Mouse (Mus musculus) ES-E14 (cell line): Measurements from ENCODE around the gene Tmx4. TPM values are rescaled to one million over a fixed set of nuclear protein-coding genes. Genes with fewer than 3 reads are reported as not detected.

Experiments
- DNase-seq: peaks from one replicate; pipeline ENCODE4 v3.0.0-alpha.2; 2013; ENCODE audit warnings: low read depth, low spot score
- H3K27ac ChIP-seq: 2 replicates; pipeline ENCODE4 v1.5.1; 2012; ENCODE audit warnings: low read depth, mild to moderate bottlenecking, low read length, moderate library complexity, mixed read lengths; ENCODE audit not compliant: poor library complexity, insufficient read depth, severe bottlenecking
- H3K36me3 ChIP-seq: 2 replicates; pipeline ENCODE4 v1.6.1; 2012; ENCODE audit warnings: mild to moderate bottlenecking, low read length, moderate library complexity, mixed read lengths; ENCODE audit not compliant: control insufficient read depth, poor library complexity, insufficient read depth, severe bottlenecking
- H3K4me1 ChIP-seq, 2 experiments: fragments of 150-350 bp in 1 of 2; sonication (generic) in 1 of 2; 2 replicates each; pipeline ENCODE4 v1.6.1; 2012; ENCODE audit warnings: low read length in 2 of 2, mild to moderate bottlenecking in 1 of 2, mixed read lengths in 1 of 2; ENCODE audit not compliant: control insufficient read depth in 2 of 2, insufficient read depth in 2 of 2, poor library complexity in 1 of 2
- H3K4me3 ChIP-seq, 2 experiments: fragments of 150-350 bp in 1 of 2; sonication (generic) in 1 of 2; 2 replicates each; pipeline ENCODE4 v1.5.1; 2012; ENCODE audit warnings: low read length in 2 of 2, low read depth in 1 of 2, mild to moderate bottlenecking in 1 of 2, mixed read lengths in 1 of 2; ENCODE audit not compliant: insufficient read depth in 1 of 2, poor library complexity in 1 of 2, severe bottlenecking in 1 of 2
- H3K9ac ChIP-seq: 2 replicates; pipeline ENCODE4 v1.6.1; 2012; ENCODE audit warnings: low read depth, mild to moderate bottlenecking, low read length, mixed read lengths; ENCODE audit not compliant: poor library complexity, insufficient read depth, severe bottlenecking
- H3K9me3 ChIP-seq: fragments of 150-350 bp; sonication (generic); 2 replicates; pipeline ENCODE4 v1.6.1; 2012; ENCODE audit warnings: low read depth, mild to moderate bottlenecking, low read length; ENCODE audit not compliant: control insufficient read depth, insufficient read depth
- CHD2 ChIP-seq: IDR thresholded peaks from 2 replicates; pipeline ENCODE4 v1.6.1; 2014; ENCODE audit warnings: mild to moderate bottlenecking, low read depth, low read length, inconsistent platforms
- HCFC1 ChIP-seq: IDR thresholded peaks from 2 replicates; pipeline ENCODE4 v1.6.1; 2012; ENCODE audit warnings: low read length, inconsistent platforms, borderline replicate concordance; ENCODE audit not compliant: insufficient read depth
- MAFK ChIP-seq: IDR thresholded peaks from 2 replicates; pipeline ENCODE4 v1.6.1; 2014; ENCODE audit warnings: mild to moderate bottlenecking, low read depth, low read length, inconsistent platforms; ENCODE audit not compliant: insufficient read depth
- ZC3H11A ChIP-seq: IDR thresholded peaks from 2 replicates; pipeline ENCODE4 v1.6.1; 2012; ENCODE audit warnings: low read depth, mild to moderate bottlenecking, inconsistent platforms, low read length, borderline replicate concordance
- ZNF384 ChIP-seq: IDR thresholded peaks from 2 replicates; pipeline ENCODE4 v1.6.1; 2012; ENCODE audit warnings: low read depth, low read length, inconsistent platforms
- in situ Hi-C, 2 experiments: fragments of 600-800 bp; cut with MboI; formaldehyde crosslinking; loops; one replicate each; pipeline ENCODE4 v1.15.1; 2025; ENCODE audit warnings: low sequenced_read_pairs in 2 of 2, inconsistent platforms in 1 of 2; ENCODE audit not compliant: unreplicated experiment in 2 of 2
- total RNA-seq: library from RNA; depleted of rRNA; stranded (reverse); fragments of 300-350 nt; gene quantifications from 2 replicates; pipeline ENCODE4 v1.2.3, GENCODE M21; 2012

The Tmx4 gene
- total RNA-seq, 1 experiment = 11.2 TPM

DNA sequence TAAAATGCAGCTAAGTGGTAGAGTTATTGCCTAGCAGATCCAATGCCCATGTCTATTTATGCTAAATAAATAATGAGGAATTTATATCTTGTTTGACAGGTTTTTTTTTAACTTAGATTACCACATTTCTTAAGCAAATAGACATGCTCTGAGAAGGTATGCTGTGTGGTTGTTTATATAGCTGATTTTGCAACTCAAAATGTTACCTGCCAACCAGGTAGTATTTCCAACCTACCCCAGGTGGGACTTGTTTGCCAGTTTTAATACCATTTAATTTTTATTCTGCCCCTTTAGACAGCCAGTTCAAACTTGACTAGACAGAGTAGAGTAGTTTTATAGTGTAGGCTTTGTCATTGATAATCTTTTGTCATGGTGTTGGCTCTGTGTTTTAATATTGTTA is 10.7 kb upstream of the Tmx4 start:
- no peak for DNase-seq
- in situ Hi-C loops = no loop called here
- TF ChIP-seq MAFK = no peak
- no peak for TF ChIP-seq ZNF384
- no peak for TF ChIP-seq ZC3H11A
- no peak for TF ChIP-seq HCFC1
- no peak for TF ChIP-seq CHD2

DNA sequence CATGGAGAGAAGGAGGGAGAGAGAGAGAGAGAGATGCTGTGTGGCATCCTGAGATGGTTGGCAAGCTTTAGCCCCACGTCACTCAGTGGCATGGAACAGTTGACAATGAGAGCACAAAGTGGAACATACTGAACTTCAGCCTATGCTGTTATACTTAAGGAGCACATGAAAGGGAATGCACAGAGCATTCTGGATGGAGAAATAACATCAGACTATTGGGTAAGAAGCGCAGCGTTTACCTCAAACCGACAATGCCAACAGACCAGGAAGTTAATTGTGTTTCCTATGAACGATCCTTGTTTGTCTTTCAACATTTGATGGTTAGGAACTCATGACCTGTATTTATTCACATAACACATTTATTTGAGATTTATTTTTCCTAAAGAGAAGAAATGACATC is 8.8 kb upstream of the Tmx4 start:
- no peak overlapping the region for H3K27ac ChIP-seq
- no peak overlapping the region for H3K9ac ChIP-seq
- H3K9me3 ChIP-seq = no peaks in the 10 kb centered on the region
- H3K4me1 ChIP-seq = no peaks in the 10 kb centered on the region
- DNase-seq = no peak
- no peak for TF ChIP-seq ZNF384
- TF ChIP-seq CHD2 = no peak
- no peak for TF ChIP-seq HCFC1
- TF ChIP-seq ZC3H11A = no peak
- no peak overlapping the region for H3K4me3 ChIP-seq
- H3K36me3 ChIP-seq = no peaks in the 10 kb centered on the region
- in situ Hi-C loops = no loop called here

More for the DNA sequence above, 10.7 kb upstream of the Tmx4 start:
- Histone ChIP-seq H3K9me3 (no peaks in the 10 kb centered on the region), H3K4me3 (no peak overlapping the region), H3K9ac (no peak overlapping the region), H3K36me3 (no peaks in the 10 kb centered on the region), H3K27ac (no peak overlapping the region), H3K4me1 (no peaks in the 10 kb centered on the region)

DNA sequence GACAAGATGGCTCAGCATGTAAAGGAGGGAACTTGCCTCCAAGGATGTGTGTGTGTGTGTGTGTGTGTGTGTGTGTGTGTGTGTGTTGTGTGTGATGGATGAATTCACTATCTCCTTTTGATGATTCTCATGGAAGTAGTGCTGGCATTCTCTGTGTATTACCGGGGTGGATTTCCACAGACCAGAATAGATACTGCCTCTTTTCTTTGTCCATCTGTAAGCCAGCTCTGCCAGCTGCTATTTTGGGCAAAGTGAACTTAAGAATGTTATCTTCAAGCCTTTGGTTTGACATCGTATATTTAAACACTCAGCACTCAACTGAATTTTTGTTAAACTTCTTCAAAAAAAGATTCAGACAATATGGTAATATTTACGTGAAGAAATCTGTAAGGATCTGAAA is 5.1 kb upstream of the Tmx4 start:
- Histone ChIP-seq H3K4me3 (no peak overlapping the region), H3K9me3 (no peaks in the 10 kb centered on the region), H3K36me3 (no peaks in the 10 kb centered on the region), H3K9ac (no peak overlapping the region), H3K27ac (no peak overlapping the region), H3K4me1 (no peaks in the 10 kb centered on the region)
- TF ChIP-seq HCFC1 = no peak
- no peak for TF ChIP-seq MAFK
- no peak for TF ChIP-seq ZC3H11A
- no peak for TF ChIP-seq CHD2
- TF ChIP-seq ZNF384 = no peak
- no peak for DNase-seq
- in situ Hi-C loops = no loop called here

DNA sequence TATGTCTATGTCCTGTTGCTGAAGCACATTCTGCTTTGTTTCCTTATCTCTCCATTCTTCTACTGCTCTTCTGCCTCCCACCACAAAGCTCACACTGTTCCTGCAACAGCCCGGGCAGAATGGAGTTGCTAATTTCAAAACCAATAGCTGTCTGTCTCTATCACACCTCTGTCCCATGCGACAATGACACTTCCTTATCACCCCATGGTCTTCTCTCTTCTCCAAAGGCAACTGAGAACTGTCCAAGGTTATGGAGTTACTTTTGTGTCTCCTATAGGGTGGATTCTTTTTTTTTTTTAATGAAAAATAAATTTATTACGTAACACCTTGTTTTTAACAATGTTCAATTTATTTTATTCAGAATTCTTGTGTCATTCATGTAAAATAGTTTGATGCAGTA is 1.8 kb upstream of the Tmx4 start:
- H3K27ac ChIP-seq = no peak overlapping the region
- H3K4me3 ChIP-seq = no peak overlapping the region
- TF ChIP-seq ZNF384 = no peak
- no peak for TF ChIP-seq HCFC1
- no peak for TF ChIP-seq ZC3H11A
- TF ChIP-seq CHD2 = no peak
- TF ChIP-seq MAFK = no peak
- no peaks in the 10 kb centered on the region for H3K9me3 ChIP-seq
- H3K9ac ChIP-seq = no peak overlapping the region
- DNase-seq = no peak
- no peaks in the 10 kb centered on the region for H3K36me3 ChIP-seq
- in situ Hi-C loops = no loop called here
- H3K4me1 ChIP-seq = no peaks in the 10 kb centered on the region

DNA sequence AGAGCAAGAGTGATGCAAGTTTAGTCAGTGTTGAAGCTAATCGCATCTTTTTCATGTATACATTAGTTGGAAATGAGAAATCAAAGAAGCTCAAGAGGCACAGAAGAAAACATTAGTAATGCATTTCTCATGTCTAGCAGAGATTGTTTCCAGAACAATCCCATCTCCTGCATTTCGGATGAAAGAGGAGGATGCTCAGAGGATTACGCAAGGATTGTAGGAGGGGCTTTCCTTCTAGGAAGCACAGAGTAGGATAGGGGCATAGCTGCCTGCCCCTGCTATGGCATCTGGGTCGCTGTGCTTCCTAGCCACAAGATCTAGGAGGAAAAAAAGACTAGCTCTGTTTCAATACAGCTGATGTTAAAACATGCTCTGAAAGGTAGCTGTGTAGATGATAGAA is 1.2 kb upstream of the Tmx4 start:
- H3K4me3 ChIP-seq = no peak overlapping the region
- no peaks in the 10 kb centered on the region for H3K4me1 ChIP-seq
- H3K27ac ChIP-seq = no peak overlapping the region
- no peak for TF ChIP-seq CHD2
- no peaks in the 10 kb centered on the region for H3K36me3 ChIP-seq
- in situ Hi-C loops = no loop called here
- H3K9ac ChIP-seq = no peak overlapping the region
- H3K9me3 ChIP-seq = no peaks in the 10 kb centered on the region
- no peak for DNase-seq
